Mouse (Mus musculus): ENCODE data around the gene Kcnip1.

GRCm38 (mm10) chr11:33944786-33945328 is 48.1 kb downstream of the Kcnip1 start:
- TF ChIP-seq POLR2A (IDR thresholded peaks at IDR 0.05; ENCODE audit: low read depth, low read length) = no peak
- no peak for TF ChIP-seq CTCF (conservative IDR thresholded peaks at IDR 0.05; ENCODE audit: insufficient read depth, insufficient read length, low read depth, low read length)
